Mouse (Mus musculus) limb, embryonic 14.5 days (tissue): Measurements from ENCODE around the gene Rac2. TPM values are rescaled to one million over a fixed set of nuclear protein-coding genes. Genes with fewer than 3 reads are reported as not detected.

Experiments
- ATAC-seq: fragments of 200-750 bp; cut with Nextera tagmentation; 2 replicates; pipeline ENCODE4 v1.8.0; 2017; ENCODE audit warnings: low read depth, moderate number of reproducible peaks, moderate TSS enrichment; ENCODE audit not compliant: low FRiP score
- DNase-seq: peaks from one replicate; pipeline ENCODE4 v3.0.0-alpha.2; 2015; ENCODE audit warnings: low spot score
- H3K27ac ChIP-seq: fragments of 300-500 bp; sonication (generic); replicated peaks from 2 replicates; pipeline ENCODE4 v1.5.1; 2014; ENCODE audit warnings: low read depth, mild to moderate bottlenecking, low read length, moderate library complexity, mixed read lengths
- H3K27me3 ChIP-seq: fragments of 300-500 bp; sonication (generic); 2 replicates; pipeline ENCODE4 v1.6.1; 2014; ENCODE audit warnings: low read length, mixed read lengths; ENCODE audit not compliant: control insufficient read depth, insufficient read depth
- H3K36me3 ChIP-seq: fragments of 300-500 bp; sonication (generic); 2 replicates; pipeline ENCODE4 v1.6.1; 2014; ENCODE audit warnings: mild to moderate bottlenecking, low read length, moderate library complexity, mixed read lengths; ENCODE audit not compliant: control insufficient read depth, insufficient read depth
- H3K4me1 ChIP-seq: fragments of 300-500 bp; sonication (generic); 2 replicates; pipeline ENCODE4 v1.6.1; 2014; ENCODE audit warnings: antibody characterized with exemption, low read length, mixed read lengths; ENCODE audit not compliant: control insufficient read depth, insufficient read depth
- H3K4me2 ChIP-seq: fragments of 300-500 bp; sonication (generic); replicated peaks from 2 replicates; pipeline ENCODE4 v1.6.1; 2014; ENCODE audit warnings: low read depth, mild to moderate bottlenecking, low read length, moderate library complexity; ENCODE audit not compliant: severe bottlenecking
- H3K4me3 ChIP-seq: fragments of 300-500 bp; sonication (generic); replicated peaks from 2 replicates; pipeline ENCODE4 v1.5.1; 2014; ENCODE audit warnings: low read length
- H3K9ac ChIP-seq: fragments of 300-500 bp; sonication (generic); 2 replicates; pipeline ENCODE4 v1.6.1; 2014; ENCODE audit warnings: mild to moderate bottlenecking, low read depth, low read length, moderate library complexity; ENCODE audit not compliant: severe bottlenecking
- H3K9me3 ChIP-seq: fragments of 300-500 bp; sonication (generic); 2 replicates; pipeline ENCODE4 v1.6.1; 2016; ENCODE audit warnings: low read length; ENCODE audit not compliant: control insufficient read depth
- POLR2A ChIP-seq: fragments of 200-500 bp; IDR thresholded peaks from 2 replicates; pipeline ENCODE4 v1.8.0; 2012; ENCODE audit warnings: inconsistent platforms, mild to moderate bottlenecking, moderate library complexity, borderline replicate concordance; ENCODE audit not compliant: insufficient read depth, insufficient read length; ENCODE audit errors: extremely low read depth
- WGBS: fragments of 180-500 bp; shearing (Covaris S2); extraction: QIAGEN DNeasy Blood & Tissue Kit; methylation state at CpG from one replicate; pipeline ENCODE4 v1.1.7; 2014; 5-methylcytosine and 5-hydroxymethylcytosine counted together
- polyA plus RNA-seq, 2 experiments: library from polyadenylated mRNA; depleted of rRNA in 1 of 2; stranded (reverse) in 1 of 2; unstranded in 1 of 2; fragments of >200 nt; fragmentation: Nextera tagmentation in 1 of 2; extraction: Ambion mirVana in 1 of 2; gene quantifications; 2 replicates each; pipeline versions ENCODE4 v1.2.1 to v1.2.3; 2012 to 2014

The Rac2 gene
- polyA plus RNA-seq, 2 experiments: 21.9 to 34.2 TPM

GRCm38 (mm10) chr15:78544561-78545001 lies 28.0 kb downstream of the Rac2 start, which contains the start of gene Sstr3:
Gene Sstr3 (minus strand): TSS chr15:78544685.
- no peaks in the 10 kb centered on the region for H3K9me3 ChIP-seq
- TF ChIP-seq POLR2A: no peak
- DNase-seq: no peak
- no peak within 1 kb of the TSS for H3K27ac ChIP-seq
- H3K36me3 ChIP-seq: no peaks in the 10 kb centered on the region
- no peak within 1 kb of the TSS for H3K4me3 ChIP-seq
- 9% methylated on average over 14 of the region's 14 CpGs for WGBS
- H3K4me2 ChIP-seq: no peak within 1 kb of the TSS
- H3K9ac ChIP-seq: 0 out of 2 replicates have a peak within 1 kb of the TSS, but pooled peaks have one; percentile 16
- ATAC-seq: no peak
- peaks cover 5% of the 10 kb centered on the region; the same call in 1 of the 2 replicates for H3K4me1 ChIP-seq
- H3K27me3 ChIP-seq: no peaks in the 10 kb centered on the region; the same call in 1 of the 2 replicates

- WGBS: 79% methylated on average over 15 of the region's 15 CpGs
- DNase-seq (no peak), ATAC-seq (no peak)
- Histone ChIP-seq H3K4me2 (no peak overlapping the region), H3K36me3 (no peaks in the 10 kb centered on the region), H3K9me3 (no peaks in the 10 kb centered on the region), H3K4me3 (no peak overlapping the region), H3K27ac (no peak overlapping the region), H3K27me3 (no peaks in the 10 kb centered on the region; the same call in 1 of the 2 replicates), H3K4me1 (peaks cover 5% of the 10 kb centered on the region; the same call in 1 of the 2 replicates), H3K9ac (no peak overlapping the region)
- no peak for TF ChIP-seq POLR2A
These were observed 28.5 kb downstream of the Rac2 start for GRCm38 (mm10) chr15:78544041-78544440.

- Histone ChIP-seq H3K4me3 (no peak overlapping the region), H3K27me3 (no peaks in the 10 kb centered on the region; the same call in 1 of the 2 replicates), H3K4me1 (peaks cover 5% of the 10 kb centered on the region; the same call in 1 of the 2 replicates), H3K4me2 (no peak overlapping the region), H3K36me3 (no peaks in the 10 kb centered on the region), H3K27ac (no peak overlapping the region), H3K9ac (no peak overlapping the region), H3K9me3 (no peaks in the 10 kb centered on the region)
- no peak for ATAC-seq
- TF ChIP-seq POLR2A: no peak
- no peak for DNase-seq
- 60% methylated on average over 7 of the region's 7 CpGs for WGBS
These were observed 29.7 kb downstream of the Rac2 start for GRCm38 (mm10) chr15:78542767-78543303.

DNA sequence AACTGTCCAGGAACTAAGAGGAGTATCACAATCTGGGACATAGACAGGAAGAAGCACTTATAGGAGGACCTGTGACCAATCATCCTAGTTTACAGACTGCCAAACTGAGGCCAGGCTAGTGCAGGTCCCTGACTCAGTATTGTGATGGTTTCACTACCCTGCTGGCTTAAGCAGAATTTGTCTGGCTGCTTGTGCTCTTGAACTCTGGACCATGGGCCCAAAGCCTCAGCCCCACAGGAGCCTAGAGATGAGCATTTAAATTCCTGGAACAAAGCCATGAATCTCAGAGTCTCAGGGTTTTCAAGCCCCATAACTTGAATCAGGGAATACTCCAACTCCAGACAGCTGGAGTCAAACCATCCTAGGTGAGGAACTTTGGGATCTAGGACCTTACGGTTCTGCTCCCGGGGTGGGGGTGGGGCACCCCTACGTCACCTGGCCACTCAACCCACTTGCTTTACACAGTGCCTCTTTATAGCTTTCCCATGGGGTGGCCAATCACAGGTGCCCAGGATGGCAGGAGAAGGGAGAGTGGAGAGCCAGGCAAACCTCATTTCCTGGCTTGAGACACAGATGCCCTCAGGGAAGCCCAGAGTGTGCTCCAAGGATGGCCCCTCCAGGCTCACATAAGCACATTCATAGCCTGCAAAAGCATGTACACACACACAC lies 30.4 kb downstream of the Rac2 start:
- WGBS: 52% methylated on average over 3 of the region's 3 CpGs
- Histone ChIP-seq H3K36me3 (no peaks in the 10 kb centered on the region), H3K4me2 (no peak overlapping the region), H3K27ac (no peak overlapping the region), H3K4me1 (peaks cover 5% of the 10 kb centered on the region; the same call in 1 of the 2 replicates), H3K9ac (no peak overlapping the region), H3K9me3 (no peaks in the 10 kb centered on the region), H3K4me3 (no peak overlapping the region), H3K27me3 (no peaks in the 10 kb centered on the region; the same call in 1 of the 2 replicates)
- no peak for DNase-seq
- no peak for TF ChIP-seq POLR2A
- ATAC-seq: no peak

DNA sequence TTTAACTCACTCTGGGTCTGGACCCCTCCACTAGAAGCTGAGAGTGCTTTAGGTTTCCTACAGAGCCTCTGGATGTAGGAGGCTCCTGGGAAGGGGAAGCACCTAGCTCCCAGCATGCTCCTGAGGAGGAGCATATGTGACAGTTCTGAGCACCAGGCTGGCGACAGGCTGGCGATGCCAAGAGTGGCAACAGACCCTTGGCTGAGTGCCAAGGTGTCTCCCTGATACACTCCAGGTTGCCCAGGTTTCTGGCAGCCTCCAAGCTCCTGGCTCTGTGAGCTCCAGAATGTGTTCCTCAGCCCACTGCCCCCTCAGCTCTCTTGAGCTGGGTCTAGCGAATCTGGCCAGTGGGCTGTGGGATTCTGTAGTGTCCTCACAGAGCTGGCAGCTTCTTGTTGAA lies 31.0 kb downstream of the Rac2 start:
- Histone ChIP-seq H3K27me3 (no peaks in the 10 kb centered on the region; the same call in 1 of the 2 replicates), H3K4me1 (peaks cover 5% of the 10 kb centered on the region; the same call in 1 of the 2 replicates), H3K4me2 (no peak overlapping the region), H3K27ac (no peak overlapping the region), H3K4me3 (no peak overlapping the region), H3K9me3 (no peaks in the 10 kb centered on the region), H3K9ac (no peak overlapping the region), H3K36me3 (no peaks in the 10 kb centered on the region)
- whole genome bisulfite sequencing: 53% methylated on average over 3 of the region's 3 CpGs
- DNase-seq: no peak
- TF ChIP-seq POLR2A: no peak
- no peak for ATAC-seq
